Mouse (Mus musculus) liver, adult 2 months (tissue): ENCODE measurements around the gene Galnt2. TPM values are rescaled to one million over a fixed set of nuclear protein-coding genes. Genes with fewer than 3 reads are reported as not detected.

Source experiments
- DNase-seq: peaks from one replicate; pipeline ENCODE4 v3.0.0-alpha.2; 2011; ENCODE audit warnings: low read depth, low spot score; ENCODE audit errors: extremely low read depth
- H3K27ac ChIP-seq: fragments of 200-500 bp; replicated peaks from 2 replicates; pipeline ENCODE4 v1.5.1; 2012; ENCODE audit warnings: low read depth, mild to moderate bottlenecking, control low read depth, inconsistent platforms, low read length; ENCODE audit not compliant: insufficient read depth
- H3K27me3 ChIP-seq: fragments of 200-500 bp; 2 replicates; pipeline ENCODE4 v1.6.1; 2012; ENCODE audit warnings: mild to moderate bottlenecking, moderate library complexity, low read length, inconsistent platforms; ENCODE audit not compliant: control insufficient read depth, insufficient read depth
- H3K36me3 ChIP-seq: fragments of 200-500 bp; 2 replicates; pipeline ENCODE4 v1.6.1; 2012; ENCODE audit warnings: low read length, inconsistent platforms; ENCODE audit not compliant: control insufficient read depth, insufficient read depth
- H3K4me1 ChIP-seq: fragments of 200-500 bp; 2 replicates; pipeline ENCODE4 v1.6.1; 2011; ENCODE audit warnings: low read length; ENCODE audit not compliant: control insufficient read depth, insufficient read depth
- H3K4me3 ChIP-seq: fragments of 200-500 bp; 2 replicates; pipeline ENCODE4 v1.5.1; 2011; ENCODE audit warnings: low read depth, mild to moderate bottlenecking, control low read depth, low read length, moderate library complexity; ENCODE audit not compliant: insufficient read depth
- H3K79me2 ChIP-seq: fragments of 200-500 bp; 2 replicates; pipeline ENCODE4 v1.6.1; 2012; ENCODE audit warnings: inconsistent platforms, mild to moderate bottlenecking, low read length, moderate library complexity; ENCODE audit not compliant: control insufficient read depth, insufficient read depth
- H3K9ac ChIP-seq: fragments of 200-500 bp; 2 replicates; pipeline ENCODE4 v1.6.1; 2012; ENCODE audit warnings: low read depth, mild to moderate bottlenecking, control low read depth, inconsistent platforms, low read length
- CTCF ChIP-seq: fragments of 200-500 bp; IDR thresholded peaks from 2 replicates; pipeline ENCODE4 v1.5.1; 2011; ENCODE audit warnings: low read depth, low read length, control low read depth
- POLR2A ChIP-seq: fragments of 200-500 bp; IDR thresholded peaks from 2 replicates; pipeline ENCODE4 v1.6.1; 2011; ENCODE audit warnings: low read length, control low read depth; ENCODE audit not compliant: insufficient read depth; ENCODE audit errors: extremely low read depth
- WGBS: fragments of 180-500 bp; shearing (Covaris S2); methylation state at CpG from one replicate; pipeline ENCODE4 v1.1.7; 2018; 5-methylcytosine and 5-hydroxymethylcytosine counted together
- polyA plus RNA-seq: library from polyadenylated mRNA; depleted of rRNA; stranded (reverse); fragments of >200 nt; gene quantifications from 2 replicates; pipeline ENCODE4 v1.2.3, GENCODE M21; 2012
- total RNA-seq: library from RNA; depleted of rRNA; stranded (reverse); fragments of >200 nt; gene quantifications from 2 replicates; pipeline ENCODE4 v1.2.3, GENCODE M21; 2014

The Galnt2 gene
- total and polyA plus RNA-seq, 2 experiments: 7.3 to 9.3 TPM

DNA sequence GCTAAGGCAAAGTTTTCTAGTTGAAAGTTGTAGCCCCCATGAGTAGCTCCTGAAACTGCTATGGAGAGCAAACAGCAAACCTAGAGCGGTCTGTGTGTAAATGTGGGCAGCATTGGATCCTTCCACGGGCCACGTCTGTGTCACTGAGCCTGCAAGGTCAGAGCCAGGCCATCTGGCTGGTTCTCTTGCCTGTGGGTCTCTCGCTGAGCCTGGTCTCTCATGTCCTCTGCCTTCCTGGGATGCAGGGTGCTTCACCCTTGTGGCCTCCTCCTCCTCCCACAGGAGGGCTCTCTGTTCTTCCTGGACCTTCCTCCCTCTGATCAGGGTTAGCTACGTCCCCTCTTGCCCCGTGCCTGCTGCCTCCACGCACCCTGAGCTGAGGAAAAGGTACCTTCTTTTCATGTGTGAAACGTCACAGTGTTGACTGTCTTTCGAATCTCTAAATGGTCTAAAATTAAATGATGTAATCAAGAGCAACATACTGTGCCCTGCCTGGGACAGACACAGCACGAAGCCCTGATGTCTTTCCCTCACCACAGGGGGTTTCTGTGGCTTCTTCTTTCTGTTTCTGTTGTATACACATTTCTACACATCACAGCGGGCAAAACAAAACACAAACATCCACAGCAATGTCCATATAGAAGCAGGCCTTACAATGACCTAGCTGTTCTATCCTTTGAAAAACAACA lies 52.6 kb downstream of the Galnt2 start:
- Histone ChIP-seq H3K4me3 (no peak overlapping the region), H3K36me3 (no peaks in the 10 kb centered on the region), H3K27ac (no peak overlapping the region), H3K4me1 (peaks cover 32% of the 10 kb centered on the region), H3K27me3 (no peaks in the 10 kb centered on the region), H3K9ac (no peak overlapping the region), H3K79me2 (peaks cover 41% of the 10 kb centered on the region)
- TF ChIP-seq CTCF (no peak), POLR2A (no peak)
- no peak for DNase-seq
- 64% methylated on average over 11 of the region's 11 CpGs for whole genome bisulfite sequencing

DNA sequence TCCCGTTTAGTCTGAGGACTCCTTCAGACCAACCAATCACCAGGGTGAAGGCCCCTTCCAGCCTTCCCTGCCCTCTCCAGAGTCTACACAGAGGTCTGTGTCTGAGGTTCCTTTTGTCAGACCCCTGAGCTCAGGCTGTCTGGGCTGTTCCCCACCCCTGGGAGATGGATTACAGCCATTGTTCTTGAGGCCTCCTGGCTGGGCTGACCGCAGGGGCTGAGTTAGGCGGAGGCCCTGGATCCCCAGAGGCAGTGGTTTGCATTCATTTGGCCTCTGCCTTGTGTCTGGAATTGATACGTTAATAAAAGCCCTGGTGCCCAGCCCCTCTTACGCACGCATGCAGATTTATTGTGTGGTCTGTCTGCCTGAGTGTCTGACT lies 53.1 kb downstream of the Galnt2 start:
- Histone ChIP-seq H3K9ac (no peak overlapping the region), H3K36me3 (no peaks in the 10 kb centered on the region), H3K4me1 (peaks cover 32% of the 10 kb centered on the region), H3K27ac (no peak overlapping the region), H3K79me2 (peaks cover 41% of the 10 kb centered on the region), H3K27me3 (no peaks in the 10 kb centered on the region), H3K4me3 (no peak overlapping the region)
- 85% methylated on average over 6 of the region's 6 CpGs for WGBS
- TF ChIP-seq POLR2A: no peak
- no peak for DNase-seq

DNA sequence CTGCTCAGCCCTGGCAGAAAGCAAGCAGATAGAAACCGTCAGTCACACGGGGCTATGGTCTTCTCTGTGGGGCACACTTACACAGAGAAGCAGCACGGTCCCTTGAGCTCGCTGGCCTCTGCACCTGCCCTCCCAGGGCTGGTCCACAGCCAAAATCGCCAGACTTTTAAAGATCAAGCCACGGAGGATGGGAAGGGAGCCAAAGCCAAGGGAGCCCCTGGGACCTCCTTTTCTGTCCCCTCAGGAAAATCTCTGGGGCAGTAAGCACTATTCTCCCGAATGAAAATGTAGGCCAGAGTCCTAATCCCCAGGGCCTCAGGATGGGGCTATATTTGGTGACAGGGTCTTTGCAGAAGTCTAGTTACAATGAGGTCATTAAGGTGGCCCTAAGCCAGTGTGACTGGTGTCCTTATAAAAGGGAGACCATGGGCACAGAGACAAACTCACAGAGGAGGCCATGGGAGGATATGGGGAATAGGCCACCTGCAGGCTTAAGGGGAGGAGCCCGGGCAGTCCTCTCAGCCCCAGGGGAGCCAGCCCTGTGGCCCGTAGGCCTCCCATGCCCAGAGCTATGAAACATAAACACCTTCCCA lies 53.9 kb downstream of the Galnt2 start:
- DNase-seq: peak; percentile 73
- peaks cover 38% of the 10 kb centered on the region for H3K79me2 ChIP-seq
- peaks cover 25% of the 10 kb centered on the region for H3K4me1 ChIP-seq
- no peak overlapping the region for H3K4me3 ChIP-seq
- 24% methylated on average over 9 of the region's 9 CpGs for WGBS
- 0 out of 2 replicates have a peak overlapping the region, but pooled peaks have one; percentile 14 for H3K9ac ChIP-seq
- no peaks in the 10 kb centered on the region for H3K27me3 ChIP-seq
- peak overlapping the region; percentile 3; the same call in 1 of the 2 replicates for H3K27ac ChIP-seq
- no peaks in the 10 kb centered on the region for H3K36me3 ChIP-seq
- no peak for TF ChIP-seq CTCF
- TF ChIP-seq POLR2A: no peak

DNA sequence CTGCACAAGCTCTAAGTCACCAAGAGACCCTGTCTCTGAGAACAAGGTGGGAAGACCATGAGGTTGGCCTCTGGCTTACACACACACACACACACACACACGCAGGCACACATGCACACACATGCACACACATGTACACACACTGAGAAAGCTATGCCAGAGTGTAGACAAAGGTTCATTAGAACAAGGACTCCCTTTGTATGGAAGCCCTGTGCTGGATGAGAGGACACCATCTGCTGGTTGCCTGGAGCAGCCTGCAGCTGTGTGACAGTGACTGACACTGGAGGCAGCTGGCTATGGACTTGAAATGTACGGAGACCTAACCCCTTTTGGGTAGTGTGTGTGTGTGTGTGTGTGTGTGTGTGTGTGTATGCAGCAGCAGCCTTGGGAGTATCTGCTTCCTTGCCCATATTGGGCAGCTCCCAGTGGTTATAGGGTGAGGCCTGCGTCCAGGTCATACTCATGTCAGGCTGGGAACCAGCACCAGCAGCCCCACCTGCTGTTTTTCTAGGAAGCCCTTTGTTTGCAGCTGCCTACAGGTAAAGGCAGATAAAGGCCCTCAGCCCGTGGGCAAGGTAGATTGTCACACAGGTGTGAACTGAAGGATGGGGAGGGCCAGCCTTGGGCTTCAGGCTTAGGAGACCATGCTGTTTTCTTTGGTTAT lies 55.4 kb downstream of the Galnt2 start:
- H3K27me3 ChIP-seq: no peaks in the 10 kb centered on the region
- peaks cover 24% of the 10 kb centered on the region for H3K79me2 ChIP-seq
- no peak overlapping the region for H3K4me3 ChIP-seq
- TF ChIP-seq POLR2A: no peak
- TF ChIP-seq CTCF: peak; percentile 63
- H3K27ac ChIP-seq: no peak overlapping the region
- H3K4me1 ChIP-seq: peaks cover 15% of the 10 kb centered on the region
- DNase-seq: peak; percentile 42
- WGBS: 74% methylated on average over 4 of the region's 4 CpGs
- no peak overlapping the region for H3K9ac ChIP-seq
- no peaks in the 10 kb centered on the region for H3K36me3 ChIP-seq

DNA sequence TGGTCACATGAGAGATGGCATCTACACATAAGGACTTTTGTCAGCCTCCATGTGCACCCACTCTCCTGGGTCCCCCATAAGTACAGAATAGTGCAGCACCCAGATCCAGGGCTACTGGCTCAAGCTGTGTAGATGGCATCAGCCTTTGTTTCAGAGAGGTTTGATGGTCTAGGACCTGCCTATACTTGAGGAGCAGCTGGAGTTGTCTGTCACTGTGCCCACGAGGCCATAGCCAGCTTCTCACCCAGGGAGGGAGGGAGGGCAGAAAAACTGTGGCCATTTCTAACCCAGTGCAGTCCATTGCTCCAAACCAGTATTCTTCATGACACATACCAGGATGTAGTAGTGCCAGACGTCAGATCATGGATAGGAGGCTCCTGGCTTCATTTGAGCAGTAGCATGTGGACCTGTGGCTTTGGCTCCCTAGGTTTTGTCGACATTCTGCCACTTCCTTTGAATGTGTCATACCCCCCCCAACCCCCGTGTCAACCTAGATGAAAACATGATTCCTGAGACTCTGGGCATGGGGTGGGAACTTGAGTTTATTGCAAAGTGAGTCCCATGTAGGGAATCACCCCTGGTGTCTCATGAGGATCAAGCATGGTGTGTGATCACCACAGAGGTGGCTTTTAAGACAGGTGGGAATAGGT lies 57.1 kb downstream of the Galnt2 start:
- H3K27me3 ChIP-seq: no peaks in the 10 kb centered on the region
- 77% methylated on average over 4 of the region's 4 CpGs for WGBS
- no peaks in the 10 kb centered on the region for H3K36me3 ChIP-seq
- H3K79me2 ChIP-seq: peaks cover 21% of the 10 kb centered on the region; the same call in 1 of the 2 replicates
- no peak overlapping the region for H3K4me3 ChIP-seq
- H3K4me1 ChIP-seq: peaks cover 10% of the 10 kb centered on the region
- DNase-seq: no peak
- H3K9ac ChIP-seq: no peak overlapping the region
- no peak for TF ChIP-seq POLR2A
- no peak for TF ChIP-seq CTCF
- H3K27ac ChIP-seq: no peak overlapping the region
